Mouse (Mus musculus) midbrain, postnatal 0 days (tissue): ENCODE results near the gene Klhl30. TPM values are rescaled to one million over a fixed set of nuclear protein-coding genes. Genes with fewer than 3 reads are reported as not detected.

ENCODE experiments used
- ATAC-seq: fragments of 200-750 bp; cut with Nextera tagmentation; 2 replicates; pipeline ENCODE4 v1.8.0; 2017; ENCODE audit warnings: moderate number of reproducible peaks, mild to moderate bottlenecking, moderate TSS enrichment, moderate library complexity; ENCODE audit not compliant: low FRiP score
- DNase-seq: peaks from one replicate; pipeline ENCODE4 v3.0.0-alpha.2; 2015; ENCODE audit warnings: low spot score
- H3K27ac ChIP-seq: fragments of 300-500 bp; sonication (generic); 2 replicates; pipeline ENCODE4 v1.5.1; 2014; ENCODE audit warnings: low read depth, mild to moderate bottlenecking, low read length, mixed read lengths
- H3K27me3 ChIP-seq: fragments of 300-500 bp; sonication (generic); 2 replicates; pipeline ENCODE4 v1.6.1; 2014; ENCODE audit warnings: low read length, control low read depth, mixed read lengths; ENCODE audit not compliant: insufficient read depth
- H3K36me3 ChIP-seq: fragments of 300-500 bp; sonication (generic); 2 replicates; pipeline ENCODE4 v1.6.1; 2014; ENCODE audit warnings: low read length, control low read depth, mixed read lengths; ENCODE audit not compliant: insufficient read depth
- H3K4me1 ChIP-seq: fragments of 300-500 bp; sonication (generic); 2 replicates; pipeline ENCODE4 v1.6.1; 2014; ENCODE audit warnings: mild to moderate bottlenecking, control low read depth, antibody characterized with exemption, low read length, mixed read lengths; ENCODE audit not compliant: insufficient read depth
- H3K4me2 ChIP-seq: fragments of 300-500 bp; sonication (generic); 2 replicates; pipeline ENCODE4 v1.6.1; 2014; ENCODE audit warnings: low read depth, mild to moderate bottlenecking, low read length, mixed read lengths; ENCODE audit not compliant: poor library complexity, severe bottlenecking
- H3K4me3 ChIP-seq: fragments of 300-500 bp; sonication (generic); 2 replicates; pipeline ENCODE4 v1.5.1; 2014; ENCODE audit warnings: low read depth, mild to moderate bottlenecking, low read length, moderate library complexity
- H3K9ac ChIP-seq: fragments of 300-500 bp; sonication (generic); replicated peaks from 2 replicates; pipeline ENCODE4 v1.6.1; 2014; ENCODE audit warnings: mild to moderate bottlenecking, low read length, moderate library complexity, mixed read lengths; ENCODE audit not compliant: poor library complexity, severe bottlenecking
- H3K9me3 ChIP-seq: fragments of 300-500 bp; sonication (generic); 2 replicates; pipeline ENCODE4 v1.6.1; 2016; ENCODE audit warnings: low read length, control low read depth
- CTCF ChIP-seq: IDR thresholded peaks from 2 replicates; pipeline ENCODE4 v1.5.1; 2016; ENCODE audit warnings: antibody characterized with exemption, mild to moderate bottlenecking
- WGBS: fragments of 180-500 bp; shearing (Covaris S2); extraction: QIAGEN DNeasy Blood & Tissue Kit; methylation state at CpG from one replicate; pipeline ENCODE4 v1.1.7; 2014; 5-methylcytosine and 5-hydroxymethylcytosine counted together
- polyA plus RNA-seq: library from polyadenylated mRNA; unstranded; fragments of >200 nt; fragmentation: Nextera tagmentation; extraction: Ambion mirVana; gene quantifications from 2 replicates; pipeline ENCODE4 v1.2.1, GENCODE M21; 2015
- total RNA-seq: library from RNA; depleted of rRNA; stranded (reverse); fragments of >200 nt; gene quantifications from 2 replicates; pipeline ENCODE4 v1.2.3, GENCODE M21; 2014

Gene Klhl30
- total and polyA plus RNA-seq, 2 experiments from 2014 or later, result 0.10 to 0.16 TPM

DNA sequence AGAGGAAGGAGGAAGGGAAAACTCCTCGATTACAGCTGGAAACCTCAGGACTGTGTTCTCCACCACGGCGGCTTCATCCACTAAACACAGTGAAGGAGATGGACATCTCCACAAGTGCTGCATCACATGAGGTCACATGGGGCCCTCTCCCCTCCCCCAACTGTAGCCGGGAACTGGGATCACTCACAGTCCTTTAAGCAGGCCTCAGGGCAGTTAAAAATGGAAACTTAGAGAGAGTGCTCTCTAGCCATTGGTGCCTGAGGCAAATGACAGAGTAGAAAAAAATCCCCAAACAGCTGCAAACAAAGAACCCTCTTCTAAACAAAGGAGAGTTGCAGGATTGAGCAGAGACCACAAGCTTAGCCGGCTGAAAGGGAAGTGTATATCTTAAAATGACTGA lies 37.6 kb upstream of the Klhl30 start:
- no peaks in the 10 kb centered on the region for H3K9me3 ChIP-seq
- no peak overlapping the region for H3K4me3 ChIP-seq
- H3K27ac ChIP-seq, result no peak overlapping the region
- no peaks in the 10 kb centered on the region for H3K27me3 ChIP-seq
- H3K36me3 ChIP-seq, result peaks cover 27% of the 10 kb centered on the region
- DNase-seq (no peak), ATAC-seq (no peak)
- no peak overlapping the region for H3K4me2 ChIP-seq
- H3K4me1 ChIP-seq, result no peaks in the 10 kb centered on the region
- TF ChIP-seq CTCF, result no peak
- H3K9ac ChIP-seq, result no peak overlapping the region
- 43% methylated on average over 5 of the region's 5 CpGs for WGBS

DNA sequence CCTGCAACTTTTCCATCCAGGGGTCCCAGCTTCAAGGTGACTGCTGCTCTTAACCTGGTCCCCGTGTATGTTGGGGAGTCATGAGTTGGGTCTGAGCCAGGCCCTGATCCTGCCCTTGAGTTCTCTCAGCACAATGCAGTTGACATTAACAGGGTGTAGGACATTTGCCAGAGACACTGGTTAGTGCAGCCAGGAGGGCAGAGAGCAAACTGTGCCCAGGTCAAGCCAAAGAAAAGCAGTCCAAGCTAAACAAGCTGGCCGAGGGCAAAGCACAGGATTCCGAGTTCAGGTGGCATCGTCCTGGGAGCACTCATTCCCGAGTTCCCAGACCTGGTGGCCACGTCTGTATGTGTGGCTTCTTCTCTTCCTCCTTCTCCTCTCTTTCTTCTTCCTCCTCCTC lies 33.2 kb upstream of the Klhl30 start:
- TF ChIP-seq CTCF, result no peak
- Histone ChIP-seq H3K9ac (no peak overlapping the region), H3K27ac (no peak overlapping the region), H3K9me3 (no peaks in the 10 kb centered on the region), H3K36me3 (peaks cover 3% of the 10 kb centered on the region; the same call in 1 of the 2 replicates), H3K4me2 (no peak overlapping the region), H3K27me3 (no peaks in the 10 kb centered on the region), H3K4me3 (no peak overlapping the region), H3K4me1 (no peaks in the 10 kb centered on the region)
- DNase-seq (no peak), ATAC-seq (no peak)
- WGBS, result 91% methylated on average over 6 of the region's 6 CpGs

DNA sequence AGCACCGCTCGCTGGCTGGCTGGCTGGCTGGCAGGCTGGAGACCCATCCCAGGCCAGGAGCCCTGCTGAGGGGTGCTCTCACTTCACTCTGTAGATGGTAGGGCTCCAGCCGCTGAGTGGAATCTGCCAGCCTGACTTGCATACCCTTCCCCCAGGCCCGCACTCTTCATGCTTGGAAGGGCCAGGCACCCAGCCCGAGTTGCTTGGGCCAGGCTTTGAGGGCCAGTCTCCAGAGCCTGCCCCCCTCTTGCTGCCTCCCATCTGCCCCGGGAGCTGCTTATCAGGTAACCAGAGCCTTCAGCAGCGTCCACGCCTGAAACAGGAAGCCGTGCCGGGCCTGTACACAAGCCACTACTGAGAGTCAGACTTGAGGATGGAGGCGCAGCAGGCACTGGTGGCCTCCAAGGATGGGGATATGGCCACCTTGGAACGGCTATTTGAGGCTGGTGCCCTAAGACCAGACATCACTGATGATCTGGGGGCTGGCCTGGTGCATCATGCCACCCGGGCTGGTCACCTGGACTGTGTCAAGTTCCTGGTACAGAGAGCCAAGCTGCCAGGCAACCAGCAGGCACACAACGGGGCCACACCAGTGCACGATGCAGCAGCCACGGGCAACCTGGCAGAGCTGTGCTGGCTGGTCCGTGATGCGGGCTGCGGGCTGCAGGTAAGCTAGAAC lies 28.9 kb upstream of the Klhl30 start, which contains the start of gene Espnl:
TSS of gene Espnl (plus strand) at position 316 of the 679 bp plus-strand sequence.
- ATAC-seq, result no peak
- H3K9ac ChIP-seq, result no peak within 1 kb of the TSS
- 78% methylated on average over 19 of the region's 19 CpGs for WGBS

DNA sequence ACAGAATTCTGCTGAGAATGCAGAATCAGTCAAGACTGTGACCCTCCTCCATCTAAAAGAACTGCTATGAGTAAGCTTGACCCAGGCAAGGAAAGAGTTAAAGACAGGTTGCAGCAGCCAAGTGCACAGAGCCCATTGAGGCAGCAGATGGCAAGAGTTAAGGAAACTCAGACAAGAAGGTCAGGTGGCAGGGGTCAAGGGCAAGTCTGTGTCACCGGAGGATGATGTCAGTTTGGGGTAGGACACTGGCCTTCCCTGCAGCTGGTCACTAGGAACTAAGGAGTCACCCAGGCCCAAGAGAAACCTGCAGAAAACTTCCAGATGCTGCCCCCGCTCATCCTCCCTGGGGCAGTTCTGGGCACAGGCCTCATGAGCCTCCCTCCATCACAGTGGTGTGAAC lies 26.2 kb upstream of the Klhl30 start:
- 73% methylated on average over 2 of the region's 2 CpGs for WGBS
- H3K36me3 ChIP-seq, result no peaks in the 10 kb centered on the region
- H3K9ac ChIP-seq, result no peak overlapping the region
- H3K9me3 ChIP-seq, result no peaks in the 10 kb centered on the region
- no peak for DNase-seq
- H3K4me1 ChIP-seq, result no peaks in the 10 kb centered on the region
- no peak overlapping the region for H3K4me3 ChIP-seq
- H3K27me3 ChIP-seq, result no peaks in the 10 kb centered on the region
- no peak overlapping the region for H3K27ac ChIP-seq
- H3K4me2 ChIP-seq, result no peak overlapping the region
- TF ChIP-seq CTCF, result no peak
- ATAC-seq, result no peak

More for the DNA sequence above, 28.9 kb upstream of the Klhl30 start, which contains the start of gene Espnl:
- H3K4me1 ChIP-seq, result no peaks in the 10 kb centered on the region
- no peak for TF ChIP-seq CTCF
- no peaks in the 10 kb centered on the region for H3K9me3 ChIP-seq
- no peaks in the 10 kb centered on the region for H3K27me3 ChIP-seq
- no peaks in the 10 kb centered on the region for H3K36me3 ChIP-seq
- no peak within 1 kb of the TSS for H3K4me2 ChIP-seq
- no peak within 1 kb of the TSS for H3K27ac ChIP-seq
- no peak within 1 kb of the TSS for H3K4me3 ChIP-seq
- no peak for DNase-seq

DNA sequence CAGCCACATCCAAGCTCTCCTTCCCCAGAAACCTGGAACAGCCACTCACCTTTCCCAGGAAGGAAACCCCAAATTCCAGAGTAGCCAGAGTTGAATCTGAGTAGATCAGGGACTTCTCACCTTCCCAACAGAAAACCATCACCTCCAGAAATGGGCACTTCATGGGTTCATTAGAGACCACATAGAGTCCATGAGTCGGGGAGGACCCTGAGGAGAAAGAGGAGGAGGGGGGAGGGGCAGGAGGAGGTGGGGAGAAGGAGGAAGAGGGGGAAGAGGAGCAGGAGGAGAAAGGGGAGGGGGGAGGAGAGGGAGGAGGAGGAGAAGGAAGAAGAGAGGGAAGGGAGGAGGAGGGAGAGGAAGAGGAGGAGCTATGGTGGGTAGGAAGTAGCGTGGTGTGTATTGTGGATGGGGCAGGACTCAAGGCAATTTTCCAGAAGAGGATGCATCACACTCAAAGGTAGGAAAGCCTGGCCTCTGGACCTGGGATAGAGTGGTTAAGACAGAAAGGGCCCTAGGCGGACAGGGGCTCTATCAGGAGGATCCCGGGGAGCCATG lies 25.3 kb upstream of the Klhl30 start:
- Histone ChIP-seq H3K36me3 (no peaks in the 10 kb centered on the region), H3K9me3 (no peaks in the 10 kb centered on the region), H3K4me3 (no peak overlapping the region), H3K9ac (no peak overlapping the region), H3K4me2 (no peak overlapping the region), H3K4me1 (no peaks in the 10 kb centered on the region), H3K27ac (no peak overlapping the region), H3K27me3 (no peaks in the 10 kb centered on the region)
- DNase-seq, result no peak
- WGBS, result 76% methylated on average over 4 of the region's 4 CpGs
- ATAC-seq, result no peak
- TF ChIP-seq CTCF, result no peak

DNA sequence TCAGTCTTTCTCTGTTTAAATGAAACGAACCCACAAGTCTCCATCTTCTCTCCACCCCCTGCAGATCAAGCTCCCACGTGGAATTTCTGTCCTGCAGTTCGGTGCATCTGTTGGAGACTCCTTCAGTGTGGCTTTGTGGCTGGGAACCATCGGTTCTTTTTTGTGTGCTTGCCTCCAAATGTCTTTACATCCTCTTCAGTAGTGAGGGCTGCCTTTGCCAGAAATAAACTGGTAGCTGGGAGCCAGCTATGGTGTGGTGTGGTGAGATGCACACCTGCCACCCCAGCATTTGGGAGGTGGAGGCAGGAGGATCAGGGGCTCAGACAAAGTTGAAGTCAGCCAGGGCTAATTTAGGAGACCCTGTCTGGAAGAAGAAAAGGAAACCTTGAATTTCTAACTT lies 18.7 kb upstream of the Klhl30 start:
- Histone ChIP-seq H3K4me3 (no peak overlapping the region), H3K27ac (no peak overlapping the region), H3K4me1 (no peaks in the 10 kb centered on the region), H3K36me3 (no peaks in the 10 kb centered on the region), H3K27me3 (no peaks in the 10 kb centered on the region), H3K9ac (no peak overlapping the region), H3K4me2 (no peak overlapping the region), H3K9me3 (no peaks in the 10 kb centered on the region)
- no peak for TF ChIP-seq CTCF
- WGBS, result 53% methylated on average over 4 of the region's 4 CpGs
- DNase-seq (no peak), ATAC-seq (no peak)
